Mouse (Mus musculus) intestine, embryonic 16.5 days (tissue): Measurements from ENCODE around the gene Ube4b. TPM values are rescaled to one million over a fixed set of nuclear protein-coding genes. Genes with fewer than 3 reads are reported as not detected.
"Not testable (repeated sequence)": the region's sequence is repeated elsewhere in the genome, so short reads cannot be mapped to it uniquely, and the experiment has no call there.

Experiments used
- ATAC-seq: fragments of 200-750 bp; cut with Nextera tagmentation; 2 replicates; pipeline ENCODE4 v1.8.0; 2017; ENCODE audit warnings: moderate TSS enrichment, moderate library complexity
- H3K27ac ChIP-seq: fragments of 300-500 bp; sonication (generic); 2 replicates; pipeline ENCODE4 v1.5.1; 2014; ENCODE audit warnings: mild to moderate bottlenecking, low read length
- H3K27me3 ChIP-seq: fragments of 300-500 bp; sonication (generic); replicated peaks from 2 replicates; pipeline ENCODE4 v1.6.1; 2014; ENCODE audit warnings: low read length, control low read depth, mixed read lengths; ENCODE audit not compliant: control insufficient read depth, insufficient read depth
- H3K36me3 ChIP-seq: fragments of 300-500 bp; sonication (generic); 2 replicates; pipeline ENCODE4 v1.6.1; 2014; ENCODE audit warnings: low read length, control low read depth; ENCODE audit not compliant: control insufficient read depth, insufficient read depth
- H3K4me1 ChIP-seq: fragments of 300-500 bp; sonication (generic); 2 replicates; pipeline ENCODE4 v1.6.1; 2014; ENCODE audit warnings: low read length, control low read depth, mixed read lengths; ENCODE audit not compliant: control insufficient read depth, insufficient read depth
- H3K4me2 ChIP-seq: fragments of 300-500 bp; sonication (generic); 2 replicates; pipeline ENCODE4 v1.6.1; 2014; ENCODE audit warnings: low read depth, low read length, control low read depth
- H3K4me3 ChIP-seq: fragments of 300-500 bp; sonication (generic); 2 replicates; pipeline ENCODE4 v1.5.1; 2014; ENCODE audit warnings: mild to moderate bottlenecking, low read length
- H3K9ac ChIP-seq: fragments of 300-500 bp; sonication (generic); 2 replicates; pipeline ENCODE4 v1.6.1; 2014; ENCODE audit warnings: low read depth, low read length
- H3K9me3 ChIP-seq: fragments of 300-500 bp; sonication (generic); 2 replicates; pipeline ENCODE4 v1.6.1; 2016; ENCODE audit warnings: low read length, control low read depth; ENCODE audit not compliant: control insufficient read depth
- WGBS: fragments of 180-500 bp; shearing (Covaris S2); extraction: QIAGEN DNeasy Blood & Tissue Kit; methylation state at CpG from one replicate; pipeline ENCODE4 v1.1.7; 2014; 5-methylcytosine and 5-hydroxymethylcytosine counted together
- polyA plus RNA-seq: library from polyadenylated mRNA; unstranded; fragments of >200 nt; fragmentation: Nextera tagmentation; extraction: Ambion mirVana; gene quantifications from 2 replicates; pipeline ENCODE4 v1.2.1, GENCODE M21; 2015

Gene Ube4b
- polyA plus RNA-seq, 1 experiment from 2014 or later, result 31.1 TPM

DNA sequence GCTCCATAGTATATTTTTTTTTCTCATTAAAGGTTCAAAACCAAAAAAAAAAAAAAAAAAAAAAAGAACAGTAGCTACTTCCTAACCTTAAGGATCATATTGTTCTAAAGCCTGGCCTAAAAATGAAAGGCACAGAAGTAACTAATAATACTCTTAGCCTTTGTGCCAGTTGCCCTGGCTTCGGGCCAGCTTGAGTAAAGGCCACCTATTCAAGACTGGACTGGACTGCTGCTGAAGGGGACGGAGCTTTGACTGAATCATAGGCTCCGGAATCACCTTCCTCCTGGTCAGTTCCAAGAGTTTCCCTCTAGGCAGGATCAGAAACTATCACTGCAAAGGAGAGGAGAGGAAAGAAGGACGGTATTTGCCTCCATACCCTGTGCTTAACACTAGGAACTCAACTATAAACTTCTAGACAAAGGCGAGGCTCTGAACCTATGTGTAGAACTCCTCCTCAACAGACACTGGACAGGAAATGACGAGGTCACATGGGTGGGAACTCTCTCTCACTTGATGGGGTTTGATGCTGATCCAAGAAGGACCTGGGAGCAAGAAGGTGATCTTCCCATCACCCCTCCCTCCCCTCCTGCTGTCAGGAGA, 31.4 kb upstream of the Ube4b start:
- no peak overlapping the region for H3K4me2 ChIP-seq
- peaks cover 5% of the 10 kb centered on the region; the same call in 1 of the 2 replicates for H3K4me1 ChIP-seq
- no peak for ATAC-seq
- WGBS, result 75% methylated on average over 6 of the region's 6 CpGs
- no peak overlapping the region for H3K9ac ChIP-seq
- no peaks in the 10 kb centered on the region for H3K36me3 ChIP-seq
- no peak overlapping the region for H3K4me3 ChIP-seq
- no peaks in the 10 kb centered on the region for H3K9me3 ChIP-seq
- no peaks in the 10 kb centered on the region for H3K27me3 ChIP-seq
- H3K27ac ChIP-seq, result no peak overlapping the region

DNA sequence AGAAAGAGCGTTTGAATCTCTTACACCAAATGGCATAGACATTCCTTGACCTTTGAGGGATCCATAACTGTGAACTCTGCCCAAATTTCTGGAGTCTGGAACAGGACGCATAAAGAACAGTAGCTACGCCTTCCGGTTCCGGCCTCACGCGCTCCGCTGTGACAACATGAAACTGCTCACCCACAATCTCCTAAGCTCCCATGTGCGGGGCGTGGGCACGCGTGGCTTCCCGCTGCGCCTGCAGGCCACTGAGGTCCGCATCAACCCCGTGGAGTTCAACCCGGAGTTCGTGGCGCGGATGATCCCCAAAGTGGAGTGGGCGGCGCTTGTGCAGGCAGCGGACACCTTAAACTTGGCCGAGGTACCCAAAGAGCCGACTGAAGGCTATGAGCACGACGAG, 30.6 kb upstream of the Ube4b start:
- WGBS, result 85% methylated on average over 27 of the region's 27 CpGs
- not testable (repeated sequence) for H3K36me3 ChIP-seq

DNA sequence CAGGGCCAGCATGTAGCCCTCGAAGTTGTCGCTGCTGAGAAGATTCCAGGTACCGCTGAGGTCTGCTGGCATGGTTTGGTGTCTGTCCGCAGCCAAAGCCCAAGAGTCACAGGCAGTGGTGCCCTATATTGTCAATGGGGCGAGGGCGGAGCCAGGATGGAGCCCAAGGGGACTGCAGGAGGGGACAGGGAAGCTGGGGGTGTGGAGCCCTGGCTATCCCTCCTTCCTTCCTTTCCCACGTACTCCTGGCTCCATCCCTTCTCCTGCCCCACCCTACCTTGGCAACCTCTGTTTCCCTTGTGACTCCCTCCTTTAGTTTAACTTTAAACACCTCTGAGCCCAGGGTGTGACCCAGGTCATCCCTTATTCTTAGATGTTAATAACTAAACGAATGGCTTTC, 28.3 kb upstream of the Ube4b start, which contains the start of gene Rbp7:
TSS of gene Rbp7 (minus strand) at position 100 of the 400 bp plus-strand sequence.
- no peak for ATAC-seq
- H3K9me3 ChIP-seq, result no peaks in the 10 kb centered on the region
- 51% methylated on average over 8 of the region's 8 CpGs for WGBS

More for the DNA sequence above, 30.6 kb upstream of the Ube4b start:
- H3K4me2 ChIP-seq, H3K27me3 ChIP-seq, H3K27ac ChIP-seq, ATAC-seq, H3K9ac ChIP-seq, H3K9me3 ChIP-seq, H3K4me1 ChIP-seq, H3K4me3 ChIP-seq: not testable (repeated sequence)

DNA sequence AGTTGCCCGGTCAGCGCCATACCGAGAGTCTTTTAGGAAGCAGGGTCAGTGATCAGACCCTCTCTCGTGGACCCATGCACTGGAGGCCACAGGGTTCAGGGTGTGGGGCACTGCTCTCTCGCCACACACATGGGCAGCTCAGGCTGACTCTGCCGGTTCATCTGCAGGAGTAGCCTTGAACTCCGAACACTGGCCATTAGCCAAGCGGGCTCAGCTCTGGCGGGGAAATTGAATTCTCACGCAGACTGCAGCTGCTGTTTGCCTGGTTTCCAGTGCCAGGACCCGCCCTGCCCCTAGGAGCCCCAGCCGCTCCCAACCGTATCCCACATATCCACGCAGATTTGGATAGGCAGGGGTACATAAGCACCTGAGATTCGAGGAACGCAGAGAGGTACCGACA, 27.7 kb upstream of the Ube4b start:
- Histone ChIP-seq H3K4me1 (peaks cover 5% of the 10 kb centered on the region; the same call in 1 of the 2 replicates), H3K9ac (no peak overlapping the region), H3K27me3 (no peaks in the 10 kb centered on the region), H3K9me3 (no peaks in the 10 kb centered on the region), H3K4me3 (no peak overlapping the region), H3K27ac (no peak overlapping the region), H3K4me2 (no peak overlapping the region), H3K36me3 (no peaks in the 10 kb centered on the region)
- 78% methylated on average over 17 of the region's 17 CpGs for WGBS
- ATAC-seq, result no peak

More for the DNA sequence above, 28.3 kb upstream of the Ube4b start, which contains the start of gene Rbp7:
- H3K9ac ChIP-seq, result no peak within 1 kb of the TSS
- no peaks in the 10 kb centered on the region for H3K27me3 ChIP-seq
- H3K4me3 ChIP-seq, result no peak within 1 kb of the TSS
- H3K4me2 ChIP-seq, result no peak within 1 kb of the TSS
- H3K36me3 ChIP-seq, result no peaks in the 10 kb centered on the region
- H3K4me1 ChIP-seq, result peaks cover 5% of the 10 kb centered on the region; the same call in 1 of the 2 replicates
- no peak within 1 kb of the TSS for H3K27ac ChIP-seq

DNA sequence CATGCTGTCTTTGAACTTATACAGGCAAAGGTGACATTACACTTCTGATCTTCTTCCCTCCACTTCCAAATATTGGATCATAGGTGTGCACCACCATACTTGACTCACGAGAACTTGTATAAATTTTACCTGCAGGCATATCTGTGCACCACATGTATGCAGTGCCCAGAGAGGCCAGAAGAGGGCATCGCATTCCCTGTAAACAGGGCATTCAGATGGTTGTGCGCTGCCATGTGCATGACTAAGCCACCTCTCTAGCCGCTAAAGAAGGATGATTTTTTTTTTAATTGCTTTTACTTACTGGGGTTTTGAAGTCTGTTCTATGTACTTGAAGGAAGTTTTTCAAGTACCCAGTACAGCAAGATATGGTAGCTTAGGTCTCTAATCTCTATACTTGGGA, 27.1 kb upstream of the Ube4b start:
- H3K27ac ChIP-seq, result no peak overlapping the region
- no peak overlapping the region for H3K4me3 ChIP-seq
- no peaks in the 10 kb centered on the region for H3K27me3 ChIP-seq
- H3K4me2 ChIP-seq, result no peak overlapping the region
- WGBS, result 86% methylated on average over 4 of the region's 4 CpGs
- H3K4me1 ChIP-seq, result peaks cover 5% of the 10 kb centered on the region; the same call in 1 of the 2 replicates
- H3K9ac ChIP-seq, result no peak overlapping the region
- no peak for ATAC-seq
- no peaks in the 10 kb centered on the region for H3K36me3 ChIP-seq
- no peaks in the 10 kb centered on the region for H3K9me3 ChIP-seq

DNA sequence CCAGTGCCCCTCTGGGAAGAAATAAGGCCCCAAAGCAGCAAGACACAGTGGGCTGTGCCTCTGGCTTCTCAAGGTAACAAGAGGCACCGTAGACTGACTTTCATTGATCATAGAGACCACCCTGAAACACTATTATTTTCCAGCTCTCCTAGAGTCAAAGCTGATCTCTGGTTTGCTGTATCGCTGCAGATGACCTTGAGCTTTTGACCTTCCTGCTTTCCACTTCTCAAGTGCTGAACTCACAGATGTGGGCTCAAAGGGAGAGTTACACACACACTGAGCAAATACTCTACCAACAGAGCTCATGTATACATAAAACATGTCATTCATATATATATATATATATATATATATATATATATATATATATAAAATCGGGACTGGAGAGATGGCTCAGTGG, 24.1 kb upstream of the Ube4b start:
- no peaks in the 10 kb centered on the region for H3K36me3 ChIP-seq
- no peak overlapping the region for H3K9ac ChIP-seq
- 76% methylated on average over 3 of the region's 3 CpGs for WGBS
- H3K4me3 ChIP-seq, result no peak overlapping the region
- no peaks in the 10 kb centered on the region for H3K27me3 ChIP-seq
- H3K4me1 ChIP-seq, result peaks cover 7% of the 10 kb centered on the region
- no peak overlapping the region for H3K4me2 ChIP-seq
- ATAC-seq, result no peak
- no peak overlapping the region for H3K27ac ChIP-seq
- no peaks in the 10 kb centered on the region for H3K9me3 ChIP-seq

DNA sequence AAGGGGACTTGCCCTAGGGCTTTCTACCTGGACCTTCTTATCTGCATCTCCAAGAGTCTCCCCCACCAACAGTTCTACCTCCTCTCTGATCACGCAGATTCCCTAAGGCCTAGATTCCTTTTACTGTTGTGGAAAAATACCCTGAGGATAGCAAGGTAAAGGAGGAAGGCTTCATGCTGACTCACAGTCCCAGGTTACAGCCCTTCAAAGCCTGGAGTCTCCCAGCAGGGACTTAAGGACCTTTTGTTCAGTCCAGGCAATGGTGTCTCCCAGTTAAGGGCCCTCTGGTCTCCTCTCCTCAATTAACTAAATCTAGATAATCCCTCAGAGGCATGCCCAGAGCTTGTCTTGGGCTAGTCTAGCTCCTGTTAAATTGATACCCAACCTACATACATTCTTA, 19.8 kb upstream of the Ube4b start:
- no peaks in the 10 kb centered on the region for H3K27me3 ChIP-seq
- WGBS, result 61% methylated on average over 1 of the region's 1 CpGs
- H3K4me3 ChIP-seq, result no peak overlapping the region
- peak overlapping the region; percentile 70; the same call in 1 of the 2 replicates for H3K9ac ChIP-seq
- H3K4me1 ChIP-seq, result peaks cover 9% of the 10 kb centered on the region
- H3K9me3 ChIP-seq, result no peaks in the 10 kb centered on the region
- H3K36me3 ChIP-seq, result no peaks in the 10 kb centered on the region
- ATAC-seq, result no peak
- H3K4me2 ChIP-seq, result peak overlapping the region; percentile 49; the same call in 1 of the 2 replicates
- H3K27ac ChIP-seq, result peak overlapping the region; percentile 94

DNA sequence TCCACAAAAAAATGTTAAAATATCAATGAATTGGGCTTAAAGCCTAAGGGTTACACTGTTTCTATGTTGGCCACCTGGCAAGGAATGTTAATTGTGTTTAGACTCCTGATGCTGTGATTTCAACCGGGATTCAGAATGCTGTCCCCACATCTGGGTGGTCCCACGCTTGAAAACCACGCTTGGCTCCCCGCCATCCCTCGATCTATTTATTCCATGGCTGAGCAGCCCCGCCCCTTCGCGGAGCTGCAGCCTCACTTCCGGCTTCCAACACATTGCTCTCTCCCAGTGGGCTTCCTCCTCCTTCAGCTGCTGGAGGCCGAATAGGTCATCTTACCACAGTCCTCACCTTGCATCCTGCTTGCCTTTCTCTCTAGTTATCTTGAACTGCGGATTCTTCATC, 19.3 kb upstream of the Ube4b start:
- no peaks in the 10 kb centered on the region for H3K36me3 ChIP-seq
- peak overlapping the region; percentile 94 for H3K27ac ChIP-seq
- peak; percentile 49 for ATAC-seq
- no peaks in the 10 kb centered on the region for H3K9me3 ChIP-seq
- peak overlapping the region; percentile 34 for H3K4me3 ChIP-seq
- H3K9ac ChIP-seq, result peak overlapping the region; percentile 70
- 8% methylated on average over 11 of the region's 11 CpGs for WGBS
- peak overlapping the region; percentile 49 for H3K4me2 ChIP-seq
- H3K4me1 ChIP-seq, result peaks cover 9% of the 10 kb centered on the region
- H3K27me3 ChIP-seq, result no peaks in the 10 kb centered on the region

DNA sequence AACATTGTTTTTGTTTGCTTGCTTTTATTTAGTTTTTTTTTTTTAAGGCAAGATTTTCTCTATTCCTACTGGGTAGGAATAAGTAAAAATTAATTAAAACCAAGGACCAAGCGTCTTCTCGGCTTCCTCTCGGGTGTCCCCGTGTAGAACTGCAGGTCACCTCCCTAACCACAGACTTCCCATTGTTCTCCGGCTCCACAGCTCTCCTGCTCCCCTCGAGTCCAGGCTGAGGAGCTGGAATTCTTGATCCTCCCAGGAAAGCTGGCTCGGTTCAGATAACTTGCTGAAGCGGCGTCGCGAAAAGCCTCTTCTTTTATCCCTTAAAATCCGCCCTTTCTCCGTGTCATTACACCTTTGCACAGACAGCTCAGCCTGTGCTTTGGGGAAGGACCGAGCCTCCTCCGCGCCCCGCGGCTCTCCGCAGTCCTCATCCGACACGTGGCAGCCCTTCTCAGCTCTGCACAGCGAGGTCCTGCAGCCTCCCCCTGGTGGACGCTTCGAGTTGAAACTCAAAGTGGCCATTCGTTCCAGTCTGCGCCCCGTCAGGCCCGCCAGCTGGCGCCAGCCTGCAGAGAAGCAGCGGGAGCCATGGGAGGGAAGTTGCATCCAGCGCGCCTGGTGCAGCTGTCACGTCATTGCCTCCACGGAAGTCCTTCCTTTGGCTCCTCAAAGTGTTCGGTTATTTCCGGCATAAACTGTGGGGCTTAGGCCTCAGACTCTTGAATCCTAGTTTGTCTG, 18.6 kb upstream of the Ube4b start:
- Histone ChIP-seq H3K9me3 (no peaks in the 10 kb centered on the region), H3K36me3 (no peaks in the 10 kb centered on the region), H3K4me2 (peak overlapping the region; percentile 49), H3K4me1 (peaks cover 9% of the 10 kb centered on the region), H3K27ac (peak overlapping the region; percentile 94), H3K4me3 (peak overlapping the region; percentile 34), H3K27me3 (no peaks in the 10 kb centered on the region), H3K9ac (peak overlapping the region; percentile 70)
- whole genome bisulfite sequencing, result under 1% methylated on average over 36 of the region's 36 CpGs
- peak; percentile 98 for ATAC-seq
